Mouse (Mus musculus): ENCODE data around the gene Fdx1l.
A peak's percentile ranks its signal among the peaks of the same experiment; 100 is the strongest.

Fdx1l gene

DNA sequence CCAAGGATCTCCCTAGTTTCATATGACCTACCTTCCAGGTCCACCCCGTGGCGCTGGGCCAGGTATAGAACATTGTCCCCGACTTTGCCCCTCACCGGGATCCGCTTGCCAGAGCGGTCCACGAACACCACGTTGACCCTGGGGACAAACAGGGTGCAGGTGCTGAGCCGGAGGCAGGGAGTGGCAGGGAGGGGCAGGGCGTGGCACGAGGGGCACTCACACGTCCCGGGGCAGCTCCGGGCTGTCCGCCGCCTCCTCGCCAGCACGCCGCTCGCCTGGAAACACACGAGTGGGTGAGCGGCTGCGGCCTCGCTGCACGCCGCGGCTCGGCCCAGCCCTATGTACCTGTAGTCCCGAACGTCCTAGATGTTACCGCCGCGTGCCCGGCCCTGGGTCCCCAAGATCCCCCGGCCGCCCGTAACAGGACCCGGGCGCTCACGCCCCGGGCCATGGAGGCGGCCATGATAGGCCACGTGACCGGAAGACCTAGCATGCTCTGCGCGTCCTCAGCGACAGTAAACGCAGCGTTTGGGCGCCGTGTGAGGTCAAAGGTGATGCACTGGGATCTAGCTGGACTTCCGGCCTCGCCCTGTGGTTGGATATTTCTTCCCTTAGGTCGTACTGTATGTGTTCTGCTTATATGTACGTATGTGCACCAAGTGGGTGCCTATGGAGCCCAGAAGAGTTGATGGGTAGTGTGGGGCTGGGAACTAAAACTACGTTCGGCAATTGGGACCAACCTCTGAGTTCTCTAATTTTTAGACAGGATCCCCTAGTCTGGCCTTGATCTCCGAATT, at the start of gene Fdx1l, which contains the start of gene Gm49373:
TSS of gene Fdx1l (minus strand) at position 571 of the 797 bp plus-strand sequence.
TSS of gene Gm49373 (minus strand) at position 53 of the 797 bp plus-strand sequence.
- DNase-seq (ENCODE audit: low spot score): peak; percentile 83

DNA sequence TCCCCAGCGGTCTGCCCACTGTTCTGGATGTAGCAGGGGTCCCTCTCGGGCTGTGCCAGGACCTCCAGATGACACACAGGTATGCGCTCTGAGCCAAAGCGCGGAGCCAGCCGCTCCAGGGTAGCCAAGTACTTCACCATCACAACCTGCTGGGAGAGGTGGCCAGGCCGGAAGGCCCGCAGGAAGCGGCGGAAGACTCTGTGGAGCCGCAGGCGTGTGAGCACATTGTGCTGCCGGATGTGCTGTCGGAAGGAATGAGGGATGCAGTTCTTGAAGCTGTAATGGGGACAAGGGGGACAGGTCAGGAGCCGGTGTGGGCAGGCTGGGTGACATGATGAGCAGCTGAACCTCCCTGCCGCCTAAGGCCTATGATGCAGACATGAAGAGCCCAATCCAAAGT, 48.1 kb upstream of the Fdx1l start:
- no peak for DNase-seq (ENCODE audit: low spot score)

GRCm38 (mm10) chr9:21117073-21117472, 43.7 kb upstream of the Fdx1l start:
- DNase-seq (ENCODE audit: low spot score): no peak

DNA sequence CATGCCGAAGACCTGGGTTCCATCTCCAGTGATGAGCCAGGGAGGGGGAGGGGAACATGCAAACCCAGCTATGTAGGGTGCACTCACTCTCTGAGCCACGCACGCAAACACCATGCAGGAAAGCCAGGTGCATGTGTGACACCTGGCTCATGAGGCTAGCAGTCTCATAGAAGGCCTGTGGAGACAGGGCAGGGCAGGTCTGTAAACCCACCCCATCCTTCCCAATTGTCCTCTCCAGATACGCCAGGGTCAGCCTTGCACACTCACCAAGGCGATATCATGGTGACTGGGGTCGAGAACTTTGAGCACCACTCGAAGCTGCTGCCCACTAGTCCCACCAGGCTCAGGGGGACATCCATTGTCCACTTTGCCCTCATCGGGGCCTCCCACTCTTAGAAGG, 41.7 kb upstream of the Fdx1l start:
- no peak for DNase-seq (ENCODE audit: low spot score)

GRCm38 (mm10) chr9:21114190-21114589, 40.8 kb upstream of the Fdx1l start:
- no peak for DNase-seq (ENCODE audit: low spot score)

DNA sequence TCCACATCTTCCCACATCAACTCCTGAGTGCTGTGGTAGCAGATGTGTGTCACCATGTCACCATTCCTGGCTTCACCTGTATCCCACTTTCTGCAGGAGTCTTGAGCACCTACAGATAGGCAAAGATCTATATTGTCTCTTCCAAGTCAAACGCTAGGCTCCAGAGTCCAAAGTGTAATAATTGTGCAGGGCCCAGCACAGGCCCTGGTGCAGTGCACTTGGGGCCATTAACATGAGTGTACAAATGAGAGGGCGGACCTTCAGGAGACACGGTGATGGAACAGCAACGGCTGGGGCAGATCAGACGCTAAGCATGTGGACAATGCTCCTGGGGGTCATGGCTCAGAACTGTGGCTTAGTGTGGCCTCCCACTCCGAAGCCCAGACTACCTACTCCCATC, 40.3 kb upstream of the Fdx1l start:
- no peak for DNase-seq (ENCODE audit: low spot score)

DNA sequence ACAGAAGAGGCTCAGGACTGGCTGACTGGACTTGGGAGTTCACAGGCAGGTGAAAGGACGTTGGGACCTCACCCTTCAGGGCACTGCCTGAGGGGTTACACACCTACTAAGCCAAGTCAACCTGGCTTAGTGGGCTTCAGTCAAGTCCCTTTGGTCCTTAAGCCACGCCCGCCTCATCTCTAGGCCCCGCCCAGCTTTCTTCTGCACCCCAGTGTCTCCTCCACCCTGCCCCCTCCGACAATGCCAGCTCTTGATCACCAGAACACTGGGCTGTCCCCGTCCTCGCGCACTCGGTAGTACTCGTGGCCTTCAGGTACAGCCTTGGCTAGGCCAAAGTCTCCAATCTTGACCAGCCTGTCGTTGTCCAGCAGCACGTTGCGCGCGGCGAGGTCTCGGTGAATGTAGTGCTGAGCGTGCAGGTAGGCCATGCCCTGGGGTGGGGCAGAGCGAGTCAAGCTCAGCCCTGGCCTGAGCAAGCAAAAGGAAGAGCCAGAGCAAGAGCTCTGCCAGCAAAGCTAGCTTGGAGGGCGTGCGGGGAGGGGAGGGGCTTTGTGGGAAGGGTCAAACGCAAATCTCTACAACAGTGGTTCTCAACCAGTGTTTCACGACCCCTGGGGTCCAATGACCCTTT, 34.3 kb upstream of the Fdx1l start:
- DNase-seq (ENCODE audit: low spot score): no peak

- no peak for DNase-seq (ENCODE audit: low spot score)
These were observed 32.5 kb upstream of the Fdx1l start for GRCm38 (mm10) chr9:21105760-21106564.

DNA sequence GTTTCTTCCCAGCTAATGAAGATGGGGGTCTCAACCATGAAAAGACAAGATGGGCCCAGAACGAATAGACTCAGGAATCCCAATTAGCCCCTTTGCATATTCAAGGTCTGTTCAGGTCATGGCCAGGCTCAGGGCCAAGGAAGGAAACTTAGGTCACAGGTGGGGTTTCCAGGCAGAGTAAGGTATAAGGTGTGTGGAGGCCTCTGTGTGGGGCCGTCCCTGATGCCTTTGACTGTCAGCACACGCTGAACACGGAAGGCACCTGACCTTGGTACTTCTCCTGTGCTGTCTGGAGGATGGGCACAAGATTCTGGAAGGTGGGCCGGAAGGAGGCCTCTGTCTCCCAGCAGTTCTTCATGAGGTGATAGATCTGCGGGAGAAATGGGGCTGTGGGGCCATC, 31.4 kb upstream of the Fdx1l start:
- no peak for DNase-seq (ENCODE audit: low spot score)

DNA sequence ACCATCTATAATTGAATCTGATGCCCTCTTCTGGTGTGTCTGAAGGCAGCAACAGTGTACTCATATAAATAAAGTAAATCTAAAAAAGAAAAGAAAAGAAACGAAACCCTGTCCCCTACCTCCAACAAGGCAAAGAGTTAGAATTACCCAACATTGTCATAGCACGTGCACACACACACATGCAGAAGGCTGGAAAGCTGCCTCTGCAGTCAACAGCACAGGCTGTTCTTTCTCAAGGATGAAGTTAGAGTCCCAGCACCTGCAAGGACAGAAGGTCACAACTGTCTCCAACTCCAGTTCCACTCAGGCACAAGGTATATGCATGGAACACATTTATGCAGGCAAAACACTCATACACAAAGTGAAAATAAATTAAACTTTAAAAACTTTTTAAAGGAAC, 28.7 kb upstream of the Fdx1l start:
- no peak for DNase-seq (ENCODE audit: low spot score)

DNA sequence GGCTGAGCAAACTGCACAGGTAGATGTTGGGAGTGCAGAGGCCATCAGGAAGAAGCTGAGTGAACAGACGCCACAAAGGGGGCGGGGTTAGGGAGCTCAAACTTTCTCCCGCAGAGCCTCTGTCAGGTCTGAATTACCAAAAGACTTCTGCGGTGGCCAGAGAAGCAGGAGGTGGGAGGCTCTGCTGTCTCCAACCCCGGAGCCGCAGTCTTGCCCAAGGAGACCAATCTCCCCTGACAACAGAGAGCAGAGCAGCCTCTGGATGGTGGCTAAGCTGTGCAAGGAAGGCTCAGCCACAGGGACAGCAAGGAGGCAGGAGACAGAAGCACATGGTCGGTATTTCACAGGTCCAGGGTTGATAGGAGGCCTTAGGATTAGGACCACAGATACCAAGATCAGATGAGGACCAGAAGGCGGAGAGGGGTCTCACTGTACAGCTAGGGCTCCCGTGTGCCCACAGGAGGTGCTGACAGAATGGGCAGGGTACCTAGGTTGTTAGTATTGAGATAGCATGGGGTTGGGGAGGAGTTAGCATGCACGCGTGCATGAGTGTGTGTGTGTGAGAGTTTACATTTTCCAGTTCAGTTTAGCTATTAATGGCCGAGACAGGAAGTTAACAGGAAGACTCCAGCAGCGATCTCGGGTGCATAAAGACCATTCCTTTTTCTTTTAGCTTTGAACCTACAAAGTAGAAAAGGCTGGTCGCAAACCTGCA, 27.2 kb upstream of the Fdx1l start:
- DNase-seq (ENCODE audit: low spot score): no peak

GRCm38 (mm10) chr9:21097793-21098192, 24.4 kb upstream of the Fdx1l start:
- DNase-seq (ENCODE audit: low spot score): peak; percentile 48

GRCm38 (mm10) chr9:21095958-21096357, 22.5 kb upstream of the Fdx1l start:
- DNase-seq (ENCODE audit: low spot score): no peak

DNA sequence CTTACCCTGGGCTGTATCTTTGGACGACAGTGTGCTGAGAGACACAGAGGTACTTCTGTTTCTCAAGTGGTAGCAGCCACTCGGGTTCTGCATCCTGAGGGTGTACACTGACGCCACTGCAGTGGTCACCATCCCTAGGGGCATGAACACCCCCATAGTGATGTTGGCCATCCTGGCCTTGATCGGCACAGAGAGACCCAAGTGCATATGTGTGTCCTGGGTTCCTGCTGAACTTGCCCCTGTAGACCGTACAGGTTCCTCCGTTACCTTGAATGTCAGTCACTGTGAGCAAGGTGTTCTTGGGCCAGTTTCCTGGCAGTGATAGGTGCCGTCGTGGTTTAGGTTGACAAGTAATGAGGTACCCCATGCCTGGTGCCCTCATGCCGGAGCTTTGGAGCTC, 20.0 kb upstream of the Fdx1l start:
- DNase-seq (ENCODE audit: low spot score): no peak

DNA sequence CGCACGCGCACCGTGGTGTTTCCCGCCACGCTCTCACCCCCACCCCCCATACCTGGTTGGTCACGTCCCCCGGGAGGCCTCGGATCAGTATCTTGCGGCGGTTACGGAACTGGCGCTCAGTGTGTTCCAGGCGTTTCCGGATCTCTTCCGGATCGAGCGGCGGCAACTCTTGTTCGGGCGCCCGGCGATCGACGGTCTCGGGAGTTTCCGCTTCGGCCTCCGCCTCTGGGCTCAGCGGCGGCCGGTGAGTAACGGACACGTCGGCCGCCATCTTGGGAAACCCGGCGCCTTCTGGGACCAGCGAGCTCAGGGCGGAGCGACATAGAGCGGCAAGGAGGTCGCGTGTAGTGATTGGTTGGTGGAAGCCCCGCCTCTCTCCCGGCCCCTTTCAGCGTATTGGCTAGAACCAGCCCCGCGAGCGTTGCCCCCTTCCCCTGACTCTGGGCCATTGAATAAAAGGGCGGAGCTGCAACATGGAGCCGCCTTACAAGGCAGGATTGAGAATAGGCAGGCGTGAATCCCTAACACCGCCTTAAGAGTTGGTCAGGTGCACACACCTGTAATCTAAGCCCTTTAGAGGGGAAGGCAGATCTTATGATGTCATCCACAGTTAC, 18.4 kb upstream of the Fdx1l start, which contains the start of the genes Gm38431 and Raver1:
TSS of gene Gm38431 (minus strand) at position 291 of the 614 bp plus-strand sequence.
TSS of gene Raver1 (minus strand) at position 302 of the 614 bp plus-strand sequence.
- DNase-seq (ENCODE audit: low spot score): peak; percentile 93

- no peak for DNase-seq (ENCODE audit: low spot score)
These were observed 17.7 kb upstream of the Fdx1l start for GRCm38 (mm10) chr9:21090972-21091706.

DNA sequence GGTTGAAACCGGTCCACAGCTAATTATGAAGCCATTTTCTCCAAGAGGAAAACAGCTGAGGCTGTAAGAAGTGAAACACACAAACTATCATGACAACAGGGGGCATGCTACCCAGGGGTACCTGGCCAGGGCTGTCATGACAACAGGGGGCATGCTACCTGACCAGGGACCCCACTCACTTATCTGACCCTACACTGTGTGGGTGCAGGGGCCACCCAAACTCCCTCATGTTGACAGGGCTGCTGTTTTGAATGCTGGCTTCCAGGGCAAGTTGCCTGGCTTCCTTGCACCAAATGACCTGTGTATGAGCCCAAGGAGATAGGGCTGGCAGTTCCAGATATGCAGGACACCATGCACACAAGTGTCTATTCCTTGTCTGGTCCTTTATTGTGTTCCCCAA, 17.1 kb upstream of the Fdx1l start:
- DNase-seq (ENCODE audit: low spot score): no peak

DNA sequence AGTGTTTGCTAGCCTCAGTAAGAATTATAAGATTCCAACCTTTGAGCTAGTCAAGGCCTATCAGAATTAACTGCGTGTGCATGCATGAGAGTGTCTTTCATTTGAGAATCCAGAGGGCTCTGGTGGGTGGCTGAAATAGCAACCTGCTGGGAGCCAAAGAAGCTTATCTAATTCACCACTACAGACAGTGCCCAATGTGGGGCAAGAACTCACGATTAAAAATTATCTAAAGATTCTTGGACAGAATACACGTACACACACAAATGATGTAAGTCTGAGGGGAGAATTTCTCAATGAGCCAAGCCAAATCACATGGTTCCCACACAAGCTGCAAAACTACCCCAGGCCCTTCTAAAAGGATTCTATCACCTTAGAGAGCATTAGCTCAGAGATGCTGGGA, 9.9 kb upstream of the Fdx1l start:
- DNase-seq (ENCODE audit: low spot score): no peak

DNA sequence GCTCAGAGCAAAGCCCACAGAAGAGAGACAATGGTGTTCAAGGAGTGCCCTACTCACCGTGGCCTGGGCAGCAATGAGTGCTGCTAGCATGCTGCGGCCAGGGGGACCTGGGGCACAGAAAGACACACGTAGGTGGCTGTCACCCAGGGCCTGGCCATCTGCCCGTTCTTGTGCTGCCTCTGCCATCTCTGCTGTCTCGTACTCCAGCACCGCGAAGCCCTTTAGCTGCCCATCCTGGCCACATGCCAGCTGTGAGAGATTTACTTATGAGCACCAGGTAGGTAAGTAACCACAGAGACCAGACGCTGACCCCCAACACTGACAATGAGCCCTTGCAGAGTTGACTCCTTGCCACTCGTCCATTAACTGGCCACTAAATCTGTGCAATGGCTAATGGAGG, 7.7 kb upstream of the Fdx1l start:
- no peak for DNase-seq (ENCODE audit: low spot score)

DNA sequence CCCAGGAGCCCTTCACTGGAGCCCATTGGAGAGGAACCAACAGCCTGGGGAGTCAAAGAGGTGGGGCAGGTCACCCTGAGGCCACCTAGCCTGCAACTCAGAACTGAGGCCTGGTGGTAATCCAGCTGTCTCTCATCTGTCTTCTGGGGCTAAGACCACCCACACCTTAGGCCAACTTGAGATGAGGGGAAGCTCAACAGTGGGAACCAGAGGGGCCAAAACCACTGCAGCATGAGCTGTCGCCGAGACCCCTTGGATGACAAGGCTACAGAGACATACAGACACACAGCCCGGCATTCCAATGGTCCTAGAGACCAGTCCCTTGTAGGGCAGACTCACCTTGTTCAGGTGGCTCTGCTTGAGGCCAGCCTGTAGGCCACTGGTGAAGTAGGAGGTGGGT, 2.2 kb upstream of the Fdx1l start:
- no peak for DNase-seq (ENCODE audit: low spot score)

DNA sequence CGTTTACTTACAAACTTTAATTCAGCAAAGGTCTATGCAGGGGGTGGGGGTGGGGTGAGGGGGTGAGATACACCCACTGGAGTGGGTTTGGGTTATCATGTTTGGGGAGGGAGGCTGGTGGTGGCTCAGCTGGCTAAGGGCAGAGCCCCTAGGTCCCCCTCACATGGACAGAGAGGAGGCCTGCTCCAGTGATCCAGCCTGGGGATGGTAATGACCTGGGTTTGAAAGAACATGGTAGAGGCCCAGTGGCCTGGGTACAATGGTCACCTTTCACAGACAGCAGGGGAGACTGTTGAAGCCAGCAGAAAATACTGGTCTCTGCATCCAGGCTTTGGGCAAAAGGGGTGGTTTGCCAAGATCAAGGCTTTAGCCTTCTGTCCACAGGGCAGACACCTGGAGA, 759 bp upstream of the Fdx1l start:
- DNase-seq (ENCODE audit: low spot score): no peak
